ENCODE assay signal across 8 mouse cellular contexts in the genomic region with DNA sequence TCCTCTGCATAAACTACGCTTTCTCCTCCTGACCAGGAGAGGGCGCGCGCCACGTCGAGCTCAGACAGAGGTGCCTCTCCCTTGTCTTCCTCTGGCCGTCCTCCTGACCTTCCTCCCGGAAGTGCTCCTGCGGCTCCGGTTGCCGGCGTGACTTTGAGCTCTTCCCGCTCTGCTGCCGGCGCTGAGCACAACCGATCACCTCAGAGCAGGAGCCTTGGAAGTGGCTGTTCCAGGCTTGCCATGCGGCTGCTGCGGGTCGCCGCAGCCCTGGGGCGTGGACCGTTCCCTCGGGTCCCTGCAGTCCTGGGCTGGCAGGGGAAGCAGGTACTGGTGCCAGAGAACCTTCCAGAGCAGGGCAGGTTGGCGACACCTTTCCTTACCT. TPM values are rescaled to one million over a fixed set of nuclear protein-coding genes. Genes with fewer than 3 reads are reported as not detected.
DNase-seq lines count a peak whose midpoint lies in the region; ATAC-seq and TF ChIP-seq lines count a peak whose summit lies in the region.

Gene Gfm1, plus strand, starts transcription at position 98 of the 382 bp plus-strand sequence.

- H3K4me1 ChIP-seq in cortical plate, adult 2 months (ENCODE audit: control insufficient read depth, insufficient read depth, low read length): peaks cover 4% of the 10 kb centered on the region
- H3K4me1 ChIP-seq in megakaryocyte, embryonic 14.5 days: peaks cover 9% of the 10 kb centered on the region

- H3K4me3 ChIP-seq in cortical plate, adult 2 months (ENCODE audit: insufficient read depth, low read length): peak within 1 kb of the TSS; percentile 78
- H3K4me3 ChIP-seq in megakaryocyte, embryonic 14.5 days (replicated peaks): peak within 1 kb of the TSS; percentile 99

- H3K36me3 ChIP-seq in megakaryocyte, embryonic 14.5 days (replicated peaks; ENCODE audit: low read length): peaks cover 36% of the 10 kb centered on the region

- H3K27ac ChIP-seq in cortical plate, adult 2 months (ENCODE audit: insufficient read depth, low read length): no peak within 1 kb of the TSS

- peak; percentile 81 for TF ChIP-seq CTCF in cortical plate, adult 2 months (IDR thresholded peaks at IDR 0.05; ENCODE audit: extremely low read depth, insufficient read depth, low read length)

- DNase-seq in gastrocnemius, adult 8-10 months (ENCODE audit: low spot score in 2 of 2): peak; percentile 60 to 80
- DNase-seq in hindlimb bud, embryonic 11.5 days (ENCODE audit: extremely low spot score, low read depth, low spot score): peak; percentile 44
- peak; percentile 72 to 84 for DNase-seq in left cerebral cortex, adult 8-10 months (ENCODE audit: low spot score in 2 of 2)
- peak; percentile 95 to 96 for DNase-seq in right cerebral cortex, postnatal 10 days (ENCODE audit: low spot score in 2 of 2)
- DNase-seq in urinary bladder, postnatal 25 days (ENCODE audit: low spot score): peak; percentile 88

- peaks cover 9% of the 10 kb centered on the region; the same call in 1 of the 2 replicates for H3K9me3 ChIP-seq in megakaryocyte, embryonic 14.5 days

- peak; percentile 99 for ATAC-seq in activated CD4-positive, CD25-positive, alpha-beta regulatory T cell, adult 4 months

- peak; percentile 58; the same call in 1 of the 2 replicates for TF ChIP-seq POLR2A in cortical plate, adult 2 months (IDR thresholded peaks at IDR 0.05; ENCODE audit: extremely low read depth, insufficient read depth, low read length)

- H3K27me3 ChIP-seq in megakaryocyte, embryonic 14.5 days (replicated peaks): no peaks in the 10 kb centered on the region

RNA-seq across cellular contexts. Expression of gene Gfm1, which starts in this region (rescaled TPM):
- polyA plus RNA-seq in activated CD4-positive, CD25-positive, alpha-beta regulatory T cell, adult 4 months (2017; shearing (Covaris generic)): 10 to 100 TPM; 36.4 to 47.3 TPM
- polyA plus RNA-seq in cortical plate, adult 2 months (2012; rRNA removed): 35.5 TPM in 2 replicates
- total RNA-seq in gastrocnemius, adult 8-10 months (2022): 100 to 1,000 TPM; 107 to 116 (median 111) TPM
- total RNA-seq in left cerebral cortex, adult 8-10 months (2022): 10 to 100 TPM; 48.0 to 60.1 (median 52.6) TPM
- polyA plus RNA-seq in megakaryocyte, embryonic 14.5 days (2012; ENCODE audit: insufficient read depth, low replicate concordance): 0.86 and 4.0 TPM in 2 replicates

Comparison
In these comparisons a context has a peak if more than half of its experiments do, and no peak if none do; other contexts are left out.
1. DNase-seq: peak in every context shown above with its lines; median percentile 96 in right cerebral cortex, postnatal 10 days; 88 in urinary bladder, postnatal 25 days; 78 in left cerebral cortex, adult 8-10 months; 70 in gastrocnemius, adult 8-10 months; 44 in hindlimb bud, embryonic 11.5 days.